ENCODE assay signal across 9 mouse cellular contexts in genomic region chr6:72711508-72712081, GRCm38 (mm10).
DNase-seq lines count a peak whose midpoint lies in the region; ATAC-seq and TF ChIP-seq lines count a peak whose summit lies in the region.
"Had no signal": no experiment of that assay in that cellular context is flagged by ENCODE, and none has a peak within 500 bp of the region (broad histone marks: within the 10 kb centered on the region; RNA-seq: fewer than 3 reads in every experiment).

No protein-coding gene starts in this region.

- no peak for ATAC-seq in heart, postnatal 0 days (ENCODE audit: insufficient read depth, low read depth)
- ATAC-seq in embryonic facial prominence, embryonic 13.5 days (ENCODE audit: insufficient number of reproducible peaks, insufficient read depth, low FRiP score, low TSS enrichment, low read depth): peak; percentile 90
- peak; percentile 92 for ATAC-seq in midbrain, embryonic 15.5 days (replicated peaks)

- no peak for DNase-seq in heart, postnatal 0 days (ENCODE audit: low spot score)
- no peak for DNase-seq in heart, postnatal 36 days
- DNase-seq in layer of hippocampus, adult 18-20 months (ENCODE audit: low spot score in 2 of 2): peak; percentile 19 to 48
- DNase-seq in thymus, postnatal 10 days (ENCODE audit: low spot score in 2 of 2): no peak
- DNase-seq in adrenal gland, adult (ENCODE audit: inconsistent age in 2 of 2, low spot score in 1 of 2): no peak
- DNase-seq in cerebellum, adult 9-10 months: no peak

- no peaks in the 10 kb centered on the region for H3K27me3 ChIP-seq in heart, postnatal 0 days (ENCODE audit: control insufficient read depth, insufficient read depth, low read length)
- H3K27me3 ChIP-seq in embryonic facial prominence, embryonic 13.5 days: no peaks in the 10 kb centered on the region
- H3K27me3 ChIP-seq in midbrain, embryonic 15.5 days (replicated peaks): no peaks in the 10 kb centered on the region

- H3K9ac ChIP-seq in heart, postnatal 0 days (replicated peaks; ENCODE audit: low read depth, low read length): no peak overlapping the region
- no peak overlapping the region for H3K9ac ChIP-seq in embryonic facial prominence, embryonic 13.5 days
- no peak overlapping the region for H3K9ac ChIP-seq in midbrain, embryonic 15.5 days

- H3K9me3 ChIP-seq in heart, postnatal 0 days (replicated peaks; ENCODE audit: control insufficient read depth, low read length): no peaks in the 10 kb centered on the region
- H3K9me3 ChIP-seq in embryonic facial prominence, embryonic 13.5 days: no peaks in the 10 kb centered on the region
- no peaks in the 10 kb centered on the region for H3K9me3 ChIP-seq in midbrain, embryonic 15.5 days

- peak overlapping the region; percentile 36; the same call in 1 of the 2 replicates for H3K27ac ChIP-seq in heart, postnatal 0 days (ENCODE audit: low read depth)
- peak overlapping the region; percentile 90 for H3K27ac ChIP-seq in embryonic facial prominence, embryonic 13.5 days
- peak overlapping the region; percentile 53 for H3K27ac ChIP-seq in midbrain, embryonic 15.5 days
- H3K27ac ChIP-seq: heart, adult 2 months had no signal

- no peaks in the 10 kb centered on the region for H3K36me3 ChIP-seq in heart, postnatal 0 days (replicated peaks; ENCODE audit: control insufficient read depth, insufficient read depth, low read length)
- H3K36me3 ChIP-seq in embryonic facial prominence, embryonic 13.5 days: no peaks in the 10 kb centered on the region
- no peaks in the 10 kb centered on the region for H3K36me3 ChIP-seq in midbrain, embryonic 15.5 days (replicated peaks)

- intact Hi-C loops in heart, postnatal 36 days (cut with DNase I): no loop called here

- no peak for TF ChIP-seq CTCF in heart, postnatal 0 days (IDR thresholded peaks at IDR 0.05; ENCODE audit: low read depth)

- no peak overlapping the region for H3K4me2 ChIP-seq in heart, postnatal 0 days (ENCODE audit: low read depth, low read length)
- H3K4me2 ChIP-seq in embryonic facial prominence, embryonic 13.5 days: peak overlapping the region; percentile 31
- no peak overlapping the region for H3K4me2 ChIP-seq in midbrain, embryonic 15.5 days

- 46% methylated on average over 8 of the region's 8 CpGs for WGBS in heart, postnatal 0 days
- 8% methylated on average over 8 of the region's 8 CpGs for WGBS in embryonic facial prominence, embryonic 13.5 days
- 6% methylated on average over 8 of the region's 8 CpGs for WGBS in midbrain, embryonic 15.5 days

- TF ChIP-seq EP300 in heart, postnatal 0 days (IDR thresholded peaks at IDR 0.05; ENCODE audit: low read depth): no peak

- peaks cover 20% of the 10 kb centered on the region for H3K4me1 ChIP-seq in heart, postnatal 0 days (ENCODE audit: control insufficient read depth, insufficient read depth)
- peaks cover 86% of the 10 kb centered on the region for H3K4me1 ChIP-seq in embryonic facial prominence, embryonic 13.5 days
- peaks cover 4% of the 10 kb centered on the region; the same call in 1 of the 2 replicates for H3K4me1 ChIP-seq in midbrain, embryonic 15.5 days

- H3K4me3 ChIP-seq in heart, postnatal 0 days (ENCODE audit: low read depth, low read length): no peak overlapping the region
- H3K4me3 ChIP-seq in embryonic facial prominence, embryonic 13.5 days: no peak overlapping the region
- H3K4me3 ChIP-seq in midbrain, embryonic 15.5 days: no peak overlapping the region
- H3K4me3 ChIP-seq: heart, adult 2 months had no signal

Comparison
In these comparisons a context has a peak if more than half of its experiments do, and no peak if none do; other contexts are left out.
1. DNase-seq: peak in layer of hippocampus, adult 18-20 months (2 of 2); none in heart, postnatal 0 days (single experiment), heart, postnatal 36 days (0 of 2), thymus, postnatal 10 days (0 of 2), adrenal gland, adult (0 of 2) and cerebellum, adult 9-10 months (single experiment).
2. H3K27ac ChIP-seq: peak in every context shown above with its lines; median percentile 90 in embryonic facial prominence, embryonic 13.5 days; 53 in midbrain, embryonic 15.5 days; 36 in heart, postnatal 0 days.